Mouse (Mus musculus) embryonic facial prominence, embryonic 12.5 days (tissue): ENCODE measurements around the gene Kcnh1. TPM values are rescaled to one million over a fixed set of nuclear protein-coding genes. Genes with fewer than 3 reads are reported as not detected.

Experiments used
- ATAC-seq: fragments of 200-750 bp; cut with Nextera tagmentation; 2 replicates; pipeline ENCODE4 v1.8.0; 2017; ENCODE audit not compliant: insufficient number of reproducible peaks, insufficient read depth, low FRiP score, low TSS enrichment
- H3K27ac ChIP-seq: fragments of 300-500 bp; sonication (generic); 2 replicates; pipeline ENCODE4 v1.5.1; 2016; ENCODE audit warnings: mild to moderate bottlenecking
- H3K27me3 ChIP-seq: fragments of 300-500 bp; sonication (generic); 2 replicates; pipeline ENCODE4 v1.6.1; 2016; ENCODE audit warnings: mild to moderate bottlenecking, moderate library complexity
- H3K36me3 ChIP-seq: fragments of 300-500 bp; sonication (generic); 2 replicates; pipeline ENCODE4 v1.6.1; 2016; ENCODE audit warnings: mild to moderate bottlenecking
- H3K4me1 ChIP-seq: fragments of 300-500 bp; sonication (generic); 2 replicates; pipeline ENCODE4 v1.6.1; 2016
- H3K4me2 ChIP-seq: fragments of 300-500 bp; sonication (generic); replicated peaks from 2 replicates; pipeline ENCODE4 v1.6.1; 2016; ENCODE audit warnings: mild to moderate bottlenecking, moderate library complexity
- H3K4me3 ChIP-seq: fragments of 300-500 bp; sonication (generic); 2 replicates; pipeline ENCODE4 v1.5.1; 2016; ENCODE audit warnings: mild to moderate bottlenecking
- H3K9ac ChIP-seq: fragments of 300-500 bp; sonication (generic); 2 replicates; pipeline ENCODE4 v1.6.1; 2016; ENCODE audit warnings: mild to moderate bottlenecking, moderate library complexity
- H3K9me3 ChIP-seq: fragments of 300-500 bp; sonication (generic); 2 replicates; pipeline ENCODE4 v1.6.1; 2016; ENCODE audit warnings: mild to moderate bottlenecking, moderate library complexity
- WGBS: fragments of 180-500 bp; shearing (Covaris S2); methylation state at CpG from one replicate; pipeline ENCODE4 v1.1.7; 2016; 5-methylcytosine and 5-hydroxymethylcytosine counted together
- polyA plus RNA-seq: library from polyadenylated mRNA; unstranded; fragments of >200 nt; fragmentation: Nextera tagmentation; extraction: Ambion mirVana; gene quantifications from 2 replicates; pipeline ENCODE4 v1.2.1, GENCODE M21; 2016

Kcnh1 gene
- polyA plus RNA-seq, 1 experiment from 2014 or later = 0.90 TPM

DNA sequence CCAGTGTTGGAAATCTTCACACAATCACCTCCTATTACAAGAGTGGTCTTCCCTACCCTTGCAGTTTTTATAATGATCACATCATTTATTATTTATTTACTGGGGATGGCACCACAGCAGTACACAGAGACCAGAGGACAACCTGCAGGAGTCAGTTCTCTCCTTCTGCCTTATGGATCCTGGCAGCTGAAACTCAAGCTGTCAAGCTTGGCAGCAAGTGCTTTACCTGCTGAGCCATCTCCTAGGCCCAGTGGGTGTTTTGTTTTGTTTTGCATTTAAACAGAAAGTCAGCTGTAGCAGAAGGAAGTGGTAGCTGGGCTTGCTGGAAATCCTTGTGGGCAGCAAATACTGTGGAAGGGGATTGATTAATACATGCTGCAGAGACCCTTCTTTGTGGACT is 197.1 kb downstream of the Kcnh1 start:
- no peak overlapping the region for H3K4me3 ChIP-seq
- no peaks in the 10 kb centered on the region for H3K9me3 ChIP-seq
- H3K4me1 ChIP-seq = no peaks in the 10 kb centered on the region
- no peaks in the 10 kb centered on the region for H3K27me3 ChIP-seq
- no peak for ATAC-seq
- no peak overlapping the region for H3K27ac ChIP-seq
- H3K36me3 ChIP-seq = no peaks in the 10 kb centered on the region
- no peak overlapping the region for H3K9ac ChIP-seq
- H3K4me2 ChIP-seq = no peak overlapping the region

GRCm38 (mm10) chr1:192391041-192391440 is 200.5 kb downstream of the Kcnh1 start:
- no peak overlapping the region for H3K27ac ChIP-seq
- H3K4me3 ChIP-seq = no peak overlapping the region
- H3K9me3 ChIP-seq = no peaks in the 10 kb centered on the region
- H3K36me3 ChIP-seq = no peaks in the 10 kb centered on the region
- H3K4me1 ChIP-seq = no peaks in the 10 kb centered on the region
- ATAC-seq = no peak
- H3K9ac ChIP-seq = no peak overlapping the region
- 78% methylated on average over 7 of the region's 7 CpGs for WGBS
- no peaks in the 10 kb centered on the region for H3K27me3 ChIP-seq
- H3K4me2 ChIP-seq = no peak overlapping the region

DNA sequence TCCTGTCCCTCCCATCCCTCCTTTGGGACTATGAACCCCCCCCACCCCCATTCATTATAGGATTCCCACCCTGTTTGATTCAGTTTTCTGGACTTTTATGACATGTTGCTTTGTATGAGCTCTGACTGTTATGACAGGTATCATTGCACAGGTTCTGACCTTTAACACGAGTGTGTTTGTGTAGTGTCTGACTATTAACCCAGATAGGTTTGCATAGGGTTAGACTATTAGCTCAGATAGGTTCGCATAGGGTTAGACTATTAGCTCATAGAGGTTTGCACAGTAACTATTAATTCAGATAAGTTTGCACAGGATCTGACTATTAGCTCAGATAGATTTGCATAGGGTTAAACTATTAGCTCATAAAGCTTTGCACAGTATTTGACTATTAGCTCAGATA is 201.7 kb downstream of the Kcnh1 start:
- Histone ChIP-seq H3K27ac (no peak overlapping the region), H3K4me3 (no peak overlapping the region), H3K9me3 (no peaks in the 10 kb centered on the region), H3K9ac (no peak overlapping the region), H3K36me3 (no peaks in the 10 kb centered on the region), H3K27me3 (no peaks in the 10 kb centered on the region), H3K4me2 (no peak overlapping the region), H3K4me1 (no peaks in the 10 kb centered on the region)
- no peak for ATAC-seq
- WGBS = 77% methylated on average over 2 of the region's 2 CpGs

DNA sequence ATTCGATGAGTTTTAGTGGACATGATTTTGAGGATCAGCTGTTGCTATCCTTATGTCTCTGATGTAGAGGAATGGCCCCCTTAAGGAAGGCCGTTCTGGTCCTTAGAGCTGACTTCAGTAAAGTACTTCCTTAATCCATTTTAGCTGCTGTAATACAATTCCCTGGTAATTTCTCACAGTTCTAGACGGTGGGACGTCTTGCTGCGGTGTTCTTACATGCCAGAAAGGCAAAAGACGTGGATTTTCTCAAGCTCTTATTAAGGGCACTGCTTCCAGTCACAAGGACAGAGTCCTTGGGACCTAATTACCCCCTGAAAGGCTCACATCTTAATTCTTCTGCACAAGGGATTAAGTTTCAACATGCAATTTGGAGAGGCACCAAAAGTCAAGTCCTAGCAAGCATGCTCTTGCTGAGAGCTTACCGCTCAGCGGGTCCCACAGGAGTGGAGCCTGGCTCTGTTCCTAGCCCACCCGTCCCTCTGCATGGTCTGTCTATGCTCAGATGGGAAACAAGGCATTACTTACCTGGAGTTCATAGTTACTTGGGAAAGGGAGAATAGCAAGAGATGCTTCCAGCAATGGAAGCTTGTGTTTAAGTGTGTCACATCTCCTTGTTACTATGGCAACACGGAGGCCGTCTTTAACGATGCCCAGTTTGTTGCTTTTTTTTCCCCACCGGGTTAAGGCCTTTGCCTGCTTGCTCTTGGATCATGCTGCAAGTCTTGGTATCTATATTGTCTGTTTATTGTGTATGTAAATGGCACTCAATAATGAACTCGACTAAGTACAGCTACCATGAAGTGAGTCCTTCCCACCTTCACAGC is 209.3 kb downstream of the Kcnh1 start:
- Histone ChIP-seq H3K4me3 (no peak overlapping the region), H3K9me3 (no peaks in the 10 kb centered on the region), H3K4me2 (no peak overlapping the region), H3K36me3 (no peaks in the 10 kb centered on the region), H3K4me1 (no peaks in the 10 kb centered on the region), H3K27ac (no peak overlapping the region), H3K9ac (no peak overlapping the region), H3K27me3 (no peaks in the 10 kb centered on the region)
- WGBS = 68% methylated on average over 14 of the region's 14 CpGs
- ATAC-seq = no peak

- no peak for ATAC-seq
- H3K36me3 ChIP-seq = no peaks in the 10 kb centered on the region
- 81% methylated on average over 4 of the region's 4 CpGs for WGBS
Measured at GRCm38 (mm10) chr1:192400991-192401390, 210.4 kb downstream of the Kcnh1 start.

DNA sequence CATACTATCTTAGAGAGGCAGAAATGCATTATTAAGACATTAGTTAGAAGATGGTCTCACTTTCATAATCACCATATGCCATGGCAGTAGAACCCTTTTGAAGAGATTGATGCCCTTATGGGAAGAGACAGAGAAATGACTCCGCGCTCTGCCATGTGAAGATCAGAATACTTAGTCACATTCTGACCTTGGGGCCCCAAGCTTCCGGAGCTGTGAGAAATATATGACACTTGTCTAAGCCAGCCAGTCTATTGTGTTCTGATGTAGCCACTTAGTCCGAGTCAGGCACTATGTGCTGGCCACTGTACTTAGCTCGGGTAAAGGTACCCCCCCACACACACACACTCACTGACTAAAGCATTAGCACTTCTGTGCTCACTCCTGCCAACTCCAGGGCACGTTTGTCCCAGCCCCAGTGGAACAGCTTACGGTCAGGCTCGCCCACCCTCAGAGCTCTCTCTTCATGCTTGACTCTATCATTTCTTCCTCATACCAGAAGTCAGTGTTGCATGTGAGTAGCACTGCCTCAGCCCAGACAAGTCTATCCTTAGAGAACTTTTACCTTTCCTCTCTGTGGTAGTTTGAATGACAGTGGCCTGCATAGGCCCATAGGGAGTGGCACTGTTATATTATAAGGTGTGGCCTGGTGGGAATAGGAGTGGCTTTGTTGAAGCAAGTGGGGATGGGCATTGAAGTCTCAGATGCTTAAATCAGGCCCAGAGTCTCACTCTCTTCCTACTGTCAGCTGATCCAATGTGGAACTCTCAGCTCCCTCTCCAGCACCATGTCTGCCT is 212.5 kb downstream of the Kcnh1 start:
- Histone ChIP-seq H3K27me3 (no peaks in the 10 kb centered on the region), H3K27ac (no peak overlapping the region), H3K4me2 (no peak overlapping the region), H3K36me3 (no peaks in the 10 kb centered on the region), H3K9ac (no peak overlapping the region), H3K9me3 (no peaks in the 10 kb centered on the region), H3K4me3 (no peak overlapping the region), H3K4me1 (no peaks in the 10 kb centered on the region)
- ATAC-seq = no peak
- 88% methylated on average over 8 of the region's 8 CpGs for WGBS

More at GRCm38 (mm10) chr1:192400991-192401390, 210.4 kb downstream of the Kcnh1 start:
- Histone ChIP-seq H3K4me1 (no peaks in the 10 kb centered on the region), H3K9ac (no peak overlapping the region), H3K9me3 (no peaks in the 10 kb centered on the region), H3K4me2 (no peak overlapping the region), H3K27ac (no peak overlapping the region), H3K4me3 (no peak overlapping the region), H3K27me3 (no peaks in the 10 kb centered on the region)

DNA sequence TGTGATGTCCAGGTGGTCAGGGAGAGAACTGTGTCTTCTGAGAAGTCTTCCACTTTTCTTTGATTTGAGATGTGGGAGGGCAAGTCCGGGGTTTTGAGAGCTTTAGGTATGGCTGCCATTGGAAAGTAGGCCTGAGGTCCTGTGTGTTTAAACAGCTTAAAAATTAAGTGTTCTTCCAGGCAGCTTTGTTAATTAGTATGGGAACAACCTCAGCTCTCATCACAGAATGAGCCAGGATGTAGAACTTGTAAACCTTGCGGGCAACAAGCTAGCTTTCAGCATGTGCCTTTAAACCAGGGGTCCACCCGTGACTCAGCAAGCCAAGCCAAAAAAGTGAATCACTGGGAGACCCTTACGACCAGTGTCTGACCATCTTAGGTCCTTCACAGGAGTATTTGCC is 214.6 kb downstream of the Kcnh1 start:
- Histone ChIP-seq H3K36me3 (no peaks in the 10 kb centered on the region), H3K4me1 (no peaks in the 10 kb centered on the region), H3K9ac (no peak overlapping the region), H3K4me2 (no peak overlapping the region), H3K27me3 (no peaks in the 10 kb centered on the region), H3K27ac (no peak overlapping the region), H3K9me3 (no peaks in the 10 kb centered on the region), H3K4me3 (no peak overlapping the region)
- WGBS = 93% methylated on average over 4 of the region's 4 CpGs
- ATAC-seq = no peak

DNA sequence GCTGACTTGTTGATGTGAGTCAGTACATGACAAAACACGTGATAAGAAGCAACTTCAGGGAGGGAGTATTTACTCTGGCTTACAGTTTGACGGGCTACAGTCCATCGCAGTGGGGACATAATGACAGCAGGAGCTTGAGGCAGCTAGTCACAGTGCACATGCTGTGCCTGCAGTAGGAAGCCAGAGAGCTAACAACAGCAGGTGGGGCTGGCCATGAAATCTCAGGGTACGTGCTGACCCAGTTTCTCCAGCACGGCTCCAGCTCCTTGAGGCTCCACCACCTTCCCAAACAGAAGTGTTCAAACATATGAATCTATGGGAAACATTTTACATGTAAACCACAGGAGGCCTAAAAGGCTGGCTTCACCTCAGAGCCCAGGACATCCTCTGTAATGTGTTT is 216.0 kb downstream of the Kcnh1 start:
- Histone ChIP-seq H3K27ac (no peak overlapping the region), H3K9me3 (no peaks in the 10 kb centered on the region), H3K36me3 (no peaks in the 10 kb centered on the region), H3K4me3 (no peak overlapping the region), H3K27me3 (no peaks in the 10 kb centered on the region), H3K9ac (no peak overlapping the region), H3K4me2 (no peak overlapping the region), H3K4me1 (no peaks in the 10 kb centered on the region)
- no peak for ATAC-seq
- WGBS = 87% methylated on average over 5 of the region's 5 CpGs

DNA sequence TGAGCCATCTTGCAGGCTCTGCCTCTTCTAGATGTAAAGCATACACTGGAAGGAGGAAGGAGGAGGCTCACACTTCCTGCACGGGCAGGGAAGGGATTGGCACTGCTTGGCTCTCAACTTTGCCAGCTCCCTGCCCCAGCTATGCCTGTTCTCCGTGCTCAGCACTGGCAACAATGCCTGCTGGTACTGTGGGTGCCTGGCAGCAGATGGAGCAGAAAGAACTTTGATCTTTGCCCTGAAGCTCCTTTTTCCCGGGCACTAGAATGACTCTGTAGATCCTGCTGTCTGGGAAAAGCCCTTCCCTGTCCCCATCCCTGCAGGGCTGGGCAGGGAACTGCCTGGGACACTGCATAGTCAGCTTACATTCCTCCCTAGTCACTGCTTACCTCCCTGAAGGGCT is 225.2 kb downstream of the Kcnh1 start:
- Histone ChIP-seq H3K4me3 (no peak overlapping the region), H3K4me1 (no peaks in the 10 kb centered on the region), H3K4me2 (no peak overlapping the region), H3K9ac (no peak overlapping the region), H3K9me3 (no peaks in the 10 kb centered on the region), H3K27ac (no peak overlapping the region), H3K27me3 (no peaks in the 10 kb centered on the region), H3K36me3 (no peaks in the 10 kb centered on the region)
- no peak for ATAC-seq
- 62% methylated on average over 3 of the region's 3 CpGs for whole genome bisulfite sequencing

- ATAC-seq = no peak
- 66% methylated on average over 9 of the region's 9 CpGs for WGBS
- Histone ChIP-seq H3K9ac (no peak overlapping the region), H3K27me3 (no peaks in the 10 kb centered on the region), H3K4me2 (no peak overlapping the region), H3K4me3 (no peak overlapping the region), H3K27ac (no peak overlapping the region), H3K9me3 (no peaks in the 10 kb centered on the region), H3K4me1 (no peaks in the 10 kb centered on the region), H3K36me3 (no peaks in the 10 kb centered on the region)
Measured at GRCm38 (mm10) chr1:192416241-192416821, 225.8 kb downstream of the Kcnh1 start.

DNA sequence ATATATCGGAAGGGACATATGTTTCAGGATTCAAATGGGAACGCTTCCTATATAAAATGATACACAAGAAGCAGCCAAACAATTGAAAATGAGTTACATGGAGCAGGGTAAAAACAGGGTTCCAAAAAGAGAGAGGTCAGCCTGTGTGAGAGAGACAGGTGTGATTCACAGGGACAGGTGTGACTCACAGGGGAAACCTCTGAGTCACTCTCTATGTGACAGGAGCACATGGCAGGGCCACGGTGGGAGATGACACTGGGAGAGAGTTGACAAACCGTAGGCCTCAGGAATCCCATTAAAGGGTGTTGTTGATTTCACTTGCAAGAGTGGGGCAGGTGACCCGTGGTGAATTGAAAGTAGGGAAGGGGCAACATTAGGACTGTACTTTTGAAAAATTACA is 228.6 kb downstream of the Kcnh1 start:
- no peak overlapping the region for H3K4me3 ChIP-seq
- 83% methylated on average over 5 of the region's 5 CpGs for WGBS
- no peaks in the 10 kb centered on the region for H3K4me1 ChIP-seq
- H3K4me2 ChIP-seq = no peak overlapping the region
- no peaks in the 10 kb centered on the region for H3K9me3 ChIP-seq
- no peaks in the 10 kb centered on the region for H3K27me3 ChIP-seq
- H3K36me3 ChIP-seq = no peaks in the 10 kb centered on the region
- H3K27ac ChIP-seq = no peak overlapping the region
- ATAC-seq = no peak
- H3K9ac ChIP-seq = no peak overlapping the region
